Mouse (Mus musculus) heart, embryonic 10.5 days (tissue): ENCODE results near the gene 3100002H09Rik. TPM values are rescaled to one million over a fixed set of nuclear protein-coding genes. Genes with fewer than 3 reads are reported as not detected.

Experiments
- DNase-seq: peaks from one replicate; pipeline ENCODE4 v3.0.0-alpha.2; 2017; ENCODE audit warnings: low spot score
- H3K27ac ChIP-seq: fragments of 300-500 bp; sonication (generic); 2 replicates; pipeline ENCODE4 v1.5.1; 2016; ENCODE audit warnings: mild to moderate bottlenecking
- H3K27me3 ChIP-seq: fragments of 300-500 bp; sonication (generic); 2 replicates; pipeline ENCODE4 v1.6.1; 2016; ENCODE audit warnings: mild to moderate bottlenecking; ENCODE audit not compliant: poor library complexity, insufficient read depth, severe bottlenecking
- H3K36me3 ChIP-seq: fragments of 300-500 bp; sonication (generic); 2 replicates; pipeline ENCODE4 v1.6.1; 2016; ENCODE audit warnings: mild to moderate bottlenecking, moderate library complexity
- H3K4me1 ChIP-seq: fragments of 300-500 bp; sonication (generic); 2 replicates; pipeline ENCODE4 v1.6.1; 2016; ENCODE audit warnings: mild to moderate bottlenecking
- H3K4me3 ChIP-seq: fragments of 300-500 bp; sonication (generic); 2 replicates; pipeline ENCODE4 v1.5.1; 2016; ENCODE audit warnings: mild to moderate bottlenecking, moderate library complexity
- H3K9me3 ChIP-seq: fragments of 300-500 bp; sonication (generic); 2 replicates; pipeline ENCODE4 v1.6.1; 2016; ENCODE audit warnings: mild to moderate bottlenecking, moderate library complexity
- WGBS: fragments of 180-500 bp; shearing (Covaris S2); methylation state at CpG from one replicate; pipeline ENCODE4 v1.1.7; 2016; 5-methylcytosine and 5-hydroxymethylcytosine counted together
- polyA plus RNA-seq: library from polyadenylated mRNA; unstranded; fragments of >200 nt; fragmentation: Nextera tagmentation; extraction: Ambion mirVana; gene quantifications from 2 replicates; pipeline ENCODE4 v1.2.1, GENCODE M21; 2016

The 3100002H09Rik gene
- polyA plus RNA-seq, 1 experiment from 2014 or later, result 0.20 TPM

- Histone ChIP-seq H3K4me3 (no peak overlapping the region), H3K27me3 (peaks cover 55% of the 10 kb centered on the region), H3K9me3 (no peaks in the 10 kb centered on the region), H3K27ac (peak overlapping the region; percentile 73), H3K4me1 (peaks cover 23% of the 10 kb centered on the region), H3K36me3 (no peaks in the 10 kb centered on the region)
- 50% methylated on average over 8 of the region's 8 CpGs for WGBS
- no peak for DNase-seq
Measured at GRCm38 (mm10) chr4:124607166-124607565, 3.4 kb downstream of the 3100002H09Rik start.

DNA sequence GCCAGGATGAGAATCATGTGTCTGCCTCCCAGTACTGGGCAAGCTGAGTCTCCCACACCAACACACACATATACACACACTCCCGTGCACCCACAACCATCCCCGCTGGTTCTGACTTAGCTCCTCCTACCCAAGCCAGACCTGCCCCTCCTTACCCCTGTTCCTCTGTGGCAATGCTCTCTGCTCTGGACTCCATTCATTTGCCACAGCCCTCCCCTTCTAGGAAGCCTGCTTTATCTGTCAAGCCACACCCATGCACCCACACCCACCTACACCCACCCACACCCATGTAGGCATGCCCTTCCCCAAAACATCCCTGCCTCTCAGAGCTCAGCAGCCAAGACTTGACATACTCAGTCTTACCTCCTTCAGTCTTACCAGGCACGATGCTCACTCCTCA is 4.4 kb downstream of the 3100002H09Rik start:
- H3K27ac ChIP-seq, result peak overlapping the region; percentile 60; the same call in 1 of the 2 replicates
- H3K4me3 ChIP-seq, result no peak overlapping the region
- peaks cover 18% of the 10 kb centered on the region for H3K4me1 ChIP-seq
- H3K27me3 ChIP-seq, result peaks cover 56% of the 10 kb centered on the region
- 63% methylated on average over 3 of the region's 3 CpGs for WGBS
- peak; percentile 95 for DNase-seq
- H3K36me3 ChIP-seq, result no peaks in the 10 kb centered on the region
- H3K9me3 ChIP-seq, result no peaks in the 10 kb centered on the region

- WGBS, result 24% methylated on average over 5 of the region's 5 CpGs
- peaks cover 56% of the 10 kb centered on the region for H3K27me3 ChIP-seq
- H3K4me3 ChIP-seq, result 0 out of 2 replicates have a peak overlapping the region, but pooled peaks have one; percentile 18
- H3K4me1 ChIP-seq, result peaks cover 18% of the 10 kb centered on the region
- DNase-seq, result peak; percentile 80
- no peaks in the 10 kb centered on the region for H3K9me3 ChIP-seq
- H3K36me3 ChIP-seq, result no peaks in the 10 kb centered on the region
- H3K27ac ChIP-seq, result peak overlapping the region; percentile 60
Measured at GRCm38 (mm10) chr4:124605255-124605654, 5.3 kb downstream of the 3100002H09Rik start.

DNA sequence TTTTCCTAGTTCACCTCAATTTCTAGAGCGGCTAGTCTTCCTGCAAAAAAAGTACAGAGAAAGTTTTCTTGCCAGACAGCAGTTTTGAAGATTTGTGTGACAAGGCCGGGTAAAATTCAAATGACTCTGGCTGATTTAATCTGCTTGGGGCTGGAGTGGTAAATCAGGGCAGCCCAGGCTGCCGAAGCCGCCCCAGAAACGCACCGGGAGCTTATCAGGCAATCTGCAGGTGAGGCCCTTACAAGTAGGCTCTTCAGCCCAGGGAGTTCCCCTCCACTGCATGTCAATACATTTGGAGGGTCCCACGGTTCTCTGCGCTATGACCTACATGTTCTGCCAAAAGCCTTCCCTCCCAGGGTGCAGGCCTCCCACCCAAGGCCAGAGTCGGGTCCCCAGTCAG is 6.9 kb downstream of the 3100002H09Rik start:
- no peak overlapping the region for H3K4me3 ChIP-seq
- H3K9me3 ChIP-seq, result no peaks in the 10 kb centered on the region
- peaks cover 56% of the 10 kb centered on the region for H3K27me3 ChIP-seq
- H3K27ac ChIP-seq, result no peak overlapping the region
- H3K4me1 ChIP-seq, result peaks cover 18% of the 10 kb centered on the region
- 15% methylated on average over 9 of the region's 9 CpGs for WGBS
- no peak for DNase-seq
- H3K36me3 ChIP-seq, result no peaks in the 10 kb centered on the region

GRCm38 (mm10) chr4:124595929-124596328 is 14.7 kb downstream of the 3100002H09Rik start:
- Histone ChIP-seq H3K36me3 (no peaks in the 10 kb centered on the region), H3K27ac (no peak overlapping the region), H3K4me3 (no peak overlapping the region), H3K27me3 (peaks cover 42% of the 10 kb centered on the region), H3K4me1 (no peaks in the 10 kb centered on the region), H3K9me3 (no peaks in the 10 kb centered on the region)
- DNase-seq, result no peak
- WGBS, result 72% methylated on average over 9 of the region's 9 CpGs

DNA sequence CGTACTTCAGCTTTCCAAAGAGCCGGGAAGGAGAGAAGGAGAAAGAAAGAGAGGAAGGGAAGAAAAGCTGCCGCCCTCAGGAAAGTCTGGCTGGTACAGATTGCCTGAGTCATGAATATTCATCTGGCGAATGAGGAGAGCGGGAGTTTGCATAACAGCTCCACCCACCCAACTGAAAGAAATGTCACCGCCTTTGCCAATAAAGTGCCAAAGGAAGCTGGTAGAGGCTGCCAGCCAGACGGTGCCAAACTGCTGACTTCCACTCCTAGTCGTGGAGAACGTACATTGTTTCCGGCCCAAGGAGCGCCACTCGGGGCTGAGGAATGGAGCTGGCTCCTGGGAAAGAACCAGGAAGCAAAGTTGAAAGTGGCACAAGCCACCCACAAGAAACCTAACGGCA is 15.7 kb downstream of the 3100002H09Rik start:
- peaks cover 42% of the 10 kb centered on the region for H3K27me3 ChIP-seq
- no peaks in the 10 kb centered on the region for H3K36me3 ChIP-seq
- no peaks in the 10 kb centered on the region for H3K4me1 ChIP-seq
- 42% methylated on average over 13 of the region's 13 CpGs for WGBS
- DNase-seq, result no peak
- H3K27ac ChIP-seq, result no peak overlapping the region
- no peak overlapping the region for H3K4me3 ChIP-seq
- H3K9me3 ChIP-seq, result no peaks in the 10 kb centered on the region

DNA sequence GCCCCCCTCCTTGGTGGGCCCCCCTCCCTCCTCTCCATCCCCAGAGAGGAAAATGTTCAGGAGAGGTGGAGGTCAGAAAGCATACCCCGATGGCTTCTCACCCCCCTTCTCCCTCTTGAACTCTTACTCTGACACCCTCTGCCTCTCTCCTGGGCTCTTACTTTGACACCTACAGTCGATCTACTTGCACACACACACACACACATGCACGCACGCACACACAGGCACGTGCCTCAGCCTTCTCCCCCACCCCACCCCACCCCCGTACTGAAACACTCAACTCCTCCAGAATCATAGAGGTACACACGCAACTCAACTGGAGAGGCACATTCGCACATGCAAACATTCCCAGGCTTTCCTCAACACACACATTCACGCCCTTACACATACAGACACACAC is 16.9 kb downstream of the 3100002H09Rik start:
- Histone ChIP-seq H3K9me3 (no peaks in the 10 kb centered on the region), H3K4me1 (no peaks in the 10 kb centered on the region), H3K27me3 (peaks cover 50% of the 10 kb centered on the region), H3K36me3 (no peaks in the 10 kb centered on the region), H3K4me3 (no peak overlapping the region), H3K27ac (no peak overlapping the region)
- WGBS, result 70% methylated on average over 9 of the region's 9 CpGs
- no peak for DNase-seq

DNA sequence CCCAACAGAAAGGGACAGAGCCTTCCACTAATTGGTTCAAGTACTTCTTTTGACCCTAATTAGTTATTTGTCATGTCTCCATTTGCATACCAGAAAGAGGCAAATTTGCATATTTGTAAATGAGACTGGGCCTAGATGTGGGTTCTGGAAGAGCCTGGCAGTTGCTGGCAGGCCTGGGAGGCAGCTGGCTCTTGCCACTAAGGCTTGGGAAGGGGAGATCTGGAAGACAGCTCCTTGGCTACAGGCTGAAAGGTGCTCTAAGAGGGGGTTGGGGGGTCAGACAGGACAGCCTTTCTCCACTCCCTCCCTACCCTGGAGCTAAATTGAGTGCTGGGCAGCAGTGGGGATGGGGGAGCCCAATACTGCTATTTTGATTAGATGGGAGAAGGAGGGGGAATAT is 17.4 kb downstream of the 3100002H09Rik start:
- Histone ChIP-seq H3K27me3 (peaks cover 53% of the 10 kb centered on the region), H3K27ac (no peak overlapping the region)
- DNase-seq, result no peak

DNA sequence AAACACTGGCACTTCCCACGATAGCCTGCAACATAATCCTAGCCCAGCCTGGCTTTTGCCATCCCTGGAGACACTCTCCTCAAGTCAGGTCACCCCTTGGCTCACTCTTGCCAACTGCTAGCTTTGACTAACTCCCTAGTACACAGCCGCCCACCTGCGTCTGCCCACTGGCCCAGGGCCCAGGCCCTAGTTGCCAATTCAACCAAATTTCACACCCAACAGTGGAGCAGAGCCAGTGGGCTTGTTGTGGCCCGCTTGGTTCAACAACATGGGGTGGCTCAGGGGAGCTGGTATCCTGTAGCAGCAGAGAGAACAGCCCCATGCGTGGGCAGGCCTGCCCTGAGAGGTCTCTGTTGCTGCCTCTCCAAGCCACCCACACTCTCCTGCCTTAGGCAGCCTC is 18.4 kb downstream of the 3100002H09Rik start:
- Histone ChIP-seq H3K36me3 (no peaks in the 10 kb centered on the region), H3K4me3 (no peak overlapping the region), H3K27me3 (peaks cover 51% of the 10 kb centered on the region), H3K4me1 (no peaks in the 10 kb centered on the region), H3K27ac (no peak overlapping the region), H3K9me3 (no peaks in the 10 kb centered on the region)
- 80% methylated on average over 5 of the region's 5 CpGs for WGBS
- DNase-seq, result no peak

More for the DNA sequence above, 17.4 kb downstream of the 3100002H09Rik start:
- Histone ChIP-seq H3K4me1 (no peaks in the 10 kb centered on the region), H3K9me3 (no peaks in the 10 kb centered on the region), H3K4me3 (no peak overlapping the region), H3K36me3 (no peaks in the 10 kb centered on the region)

DNA sequence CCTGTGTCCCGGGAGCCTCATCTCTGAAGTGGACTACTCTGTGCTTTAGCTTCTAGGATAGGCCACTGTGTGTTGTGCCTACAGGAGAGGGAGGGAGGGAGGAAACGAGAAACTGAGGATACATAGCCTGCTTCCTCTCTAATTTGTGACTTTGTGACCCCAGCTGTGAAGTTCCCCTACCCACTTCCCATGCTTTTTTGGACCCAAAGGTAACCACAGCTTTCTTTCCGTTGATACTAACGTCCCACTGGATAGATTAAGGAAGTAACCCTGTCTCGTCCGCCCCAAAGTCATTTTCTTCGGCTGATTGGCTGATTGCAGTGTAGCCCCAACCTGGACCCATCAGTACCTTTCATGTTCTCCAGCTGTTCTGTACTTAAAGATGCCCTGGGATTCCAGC is 29.9 kb downstream of the 3100002H09Rik start:
- no peaks in the 10 kb centered on the region for H3K36me3 ChIP-seq
- H3K4me1 ChIP-seq, result peaks cover 9% of the 10 kb centered on the region
- 71% methylated on average over 7 of the region's 7 CpGs for WGBS
- peaks cover 75% of the 10 kb centered on the region for H3K27me3 ChIP-seq
- no peak for DNase-seq
- no peak overlapping the region for H3K27ac ChIP-seq
- H3K4me3 ChIP-seq, result no peak overlapping the region
- H3K9me3 ChIP-seq, result no peaks in the 10 kb centered on the region

GRCm38 (mm10) chr4:124575955-124576445 is 34.6 kb downstream of the 3100002H09Rik start:
- DNase-seq, result no peak
- Histone ChIP-seq H3K27ac (no peak overlapping the region), H3K4me3 (peak overlapping the region; percentile 72), H3K9me3 (no peaks in the 10 kb centered on the region), H3K36me3 (no peaks in the 10 kb centered on the region), H3K27me3 (peaks cover 87% of the 10 kb centered on the region), H3K4me1 (peaks cover 20% of the 10 kb centered on the region)
- 3% methylated on average over 7 of the region's 7 CpGs for WGBS

DNA sequence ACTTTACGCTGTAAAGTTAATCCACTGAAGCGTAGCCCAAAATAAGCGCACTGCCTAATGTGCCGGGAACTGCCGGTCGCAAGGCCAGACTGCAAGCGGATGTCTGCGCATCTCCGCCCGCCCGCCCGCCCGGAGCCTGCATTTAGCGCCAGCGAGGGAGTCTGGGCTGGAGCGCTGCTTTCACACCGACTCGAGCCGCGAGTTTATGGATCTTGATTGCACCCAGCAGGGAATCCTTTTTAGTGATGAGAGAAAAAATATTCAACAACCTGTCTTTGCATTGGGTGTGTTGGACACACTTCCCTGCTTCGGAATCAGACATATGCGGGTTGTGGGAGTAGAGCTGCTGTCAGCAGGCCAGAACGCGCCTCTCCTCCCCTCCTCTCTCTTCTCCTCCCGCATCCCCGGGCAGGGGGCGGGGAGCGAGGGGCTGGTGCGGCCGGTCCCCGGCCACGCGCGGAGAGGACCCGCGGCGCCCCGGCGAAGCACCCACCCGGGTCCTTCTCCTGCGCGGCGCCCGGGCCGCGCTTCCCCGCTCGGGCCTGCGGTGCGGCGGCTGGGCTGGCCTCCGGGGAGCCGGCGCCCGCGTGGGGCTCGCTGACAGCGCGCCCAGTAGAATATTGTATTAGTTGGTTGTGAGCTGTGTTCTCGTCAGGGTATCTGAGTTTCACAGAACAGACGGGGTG is 35.2 kb downstream of the 3100002H09Rik start:
- DNase-seq, result peak; percentile 78
- Histone ChIP-seq H3K27me3 (peaks cover 87% of the 10 kb centered on the region), H3K9me3 (no peaks in the 10 kb centered on the region), H3K4me3 (peak overlapping the region; percentile 72), H3K27ac (peak overlapping the region; percentile 56; the same call in 1 of the 2 replicates), H3K36me3 (no peaks in the 10 kb centered on the region), H3K4me1 (peaks cover 25% of the 10 kb centered on the region)
- WGBS, result 1% methylated on average over 61 of the region's 61 CpGs

DNA sequence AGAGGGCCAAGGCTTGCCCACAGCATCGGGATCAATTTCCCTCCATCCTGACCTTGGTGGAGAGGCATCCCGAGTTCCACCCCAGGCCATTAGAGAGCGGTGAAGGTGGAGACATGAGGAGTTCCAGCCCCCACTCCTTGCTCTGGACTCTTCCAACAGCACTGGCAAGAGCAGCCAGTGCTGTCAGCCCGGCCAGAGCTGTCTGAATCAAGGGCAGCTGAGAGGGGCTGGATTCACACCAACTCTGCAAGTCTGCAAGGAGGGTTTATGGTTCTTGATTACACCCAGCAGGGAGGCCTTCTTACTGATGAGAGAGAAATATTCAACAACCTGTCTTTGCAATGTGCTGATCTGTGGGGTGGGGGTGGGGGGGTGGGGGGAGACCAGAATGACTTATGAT is 37.0 kb downstream of the 3100002H09Rik start:
- Histone ChIP-seq H3K36me3 (no peaks in the 10 kb centered on the region), H3K4me1 (peaks cover 25% of the 10 kb centered on the region), H3K9me3 (no peaks in the 10 kb centered on the region), H3K27ac (no peak overlapping the region), H3K27me3 (peaks cover 96% of the 10 kb centered on the region), H3K4me3 (no peak overlapping the region)
- WGBS, result 46% methylated on average over 4 of the region's 4 CpGs
- no peak for DNase-seq
